Mouse (Mus musculus): ENCODE data around the gene Gtf2a1.
A peak's percentile ranks its signal among the peaks of the same experiment; 100 is the strongest.
"Not testable (repeated sequence)": the region's sequence is repeated elsewhere in the genome, so short reads cannot be mapped to it uniquely, and the experiment has no call there.

Gtf2a1 gene

GRCm38 (mm10) chr12:91581204-91582070, 8.8 kb downstream of the Gtf2a1 start:
- DNase-seq (ENCODE audit: low spot score), result no peak

- DNase-seq (ENCODE audit: low spot score), result no peak
These were observed 10.6 kb downstream of the Gtf2a1 start for GRCm38 (mm10) chr12:91579665-91580064.

DNA sequence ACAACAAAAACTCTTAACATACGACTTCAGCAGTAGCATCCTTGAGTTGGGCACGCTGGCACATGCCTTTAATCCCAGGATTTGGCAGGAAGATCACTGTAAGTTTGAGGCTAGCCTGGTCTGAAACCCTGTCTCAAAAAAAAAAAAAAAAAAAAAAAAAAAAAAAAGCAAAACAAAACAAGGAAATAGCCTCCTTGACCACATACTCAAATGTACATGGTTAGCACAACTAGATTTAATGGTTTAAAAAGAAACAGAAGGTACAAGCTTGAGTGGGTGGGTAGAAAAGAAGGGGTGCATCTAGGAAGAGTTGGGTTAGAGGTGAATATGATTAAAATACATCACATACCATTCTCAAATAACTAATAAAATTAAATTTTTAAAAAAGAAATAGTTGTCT, 18.6 kb downstream of the Gtf2a1 start:
- DNase-seq (ENCODE audit: low spot score), result no peak

GRCm38 (mm10) chr12:91569255-91569654, 21.0 kb downstream of the Gtf2a1 start:
- no peak for DNase-seq (ENCODE audit: low spot score)

DNA sequence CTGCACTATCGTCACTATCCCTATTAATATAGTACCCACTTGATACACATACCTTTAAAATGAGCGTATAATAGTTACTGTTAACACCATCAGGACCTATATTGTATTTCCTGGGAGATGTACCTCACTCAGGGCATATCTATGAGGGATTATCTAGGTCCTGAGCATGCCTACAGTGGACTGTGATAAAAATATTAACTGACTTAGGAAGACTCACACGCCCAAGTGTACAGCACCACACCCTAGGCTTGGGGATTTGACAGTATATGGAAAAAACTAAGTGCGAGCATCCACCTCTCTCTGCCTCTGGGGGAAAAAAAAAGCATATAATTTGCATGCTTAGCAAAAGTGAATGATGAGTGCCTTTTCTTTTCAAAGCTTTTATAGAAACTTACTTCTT, 23.1 kb downstream of the Gtf2a1 start:
- no peak for DNase-seq (ENCODE audit: low spot score)

DNA sequence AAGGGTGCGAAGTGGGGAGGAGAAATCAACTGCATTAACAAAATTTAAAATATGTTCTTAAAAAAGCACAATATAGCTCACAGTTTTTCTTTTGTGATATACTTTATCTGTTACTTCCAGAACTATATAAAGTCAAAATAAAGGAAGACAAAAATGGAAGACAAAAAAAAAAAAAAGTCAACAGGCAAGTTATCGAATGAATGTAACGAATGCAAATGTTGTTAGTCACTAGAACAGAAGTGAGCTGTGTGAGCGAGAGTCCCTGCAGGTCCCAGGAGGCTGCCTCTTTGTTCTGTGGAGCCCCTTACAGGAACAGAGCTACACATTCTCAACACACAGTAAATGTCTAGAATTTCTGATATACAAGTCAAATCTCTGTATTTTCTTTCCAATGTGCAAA, 32.1 kb downstream of the Gtf2a1 start:
- DNase-seq (ENCODE audit: low spot score), result not testable (repeated sequence)

GRCm38 (mm10) chr12:91557358-91558005, 32.8 kb downstream of the Gtf2a1 start:
- not testable (repeated sequence) for DNase-seq (ENCODE audit: low spot score)

GRCm38 (mm10) chr12:91551773-91552526, 38.3 kb downstream of the Gtf2a1 start:
- DNase-seq (ENCODE audit: low spot score), result peak; percentile 15

DNA sequence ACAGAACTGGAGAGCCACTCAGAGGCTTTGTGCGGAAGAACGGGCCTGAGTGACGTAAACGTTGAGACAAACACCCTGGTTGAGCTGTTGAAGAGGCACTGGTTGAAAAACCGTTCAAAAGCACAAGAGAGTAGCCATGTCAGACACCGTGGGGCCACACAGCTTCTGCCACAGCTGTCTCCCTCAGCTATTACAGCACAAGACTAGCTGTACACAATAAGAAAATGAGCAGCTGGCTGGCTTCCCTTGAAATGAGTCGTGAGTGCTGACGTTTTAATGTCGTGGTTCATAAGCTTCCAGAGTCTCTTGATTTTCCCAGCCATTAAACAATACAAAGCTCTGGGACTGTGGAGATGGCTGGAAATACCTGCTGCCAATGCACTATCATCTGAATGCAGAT, 40.8 kb downstream of the Gtf2a1 start:
- DNase-seq (ENCODE audit: low spot score), result peak; percentile 12

DNA sequence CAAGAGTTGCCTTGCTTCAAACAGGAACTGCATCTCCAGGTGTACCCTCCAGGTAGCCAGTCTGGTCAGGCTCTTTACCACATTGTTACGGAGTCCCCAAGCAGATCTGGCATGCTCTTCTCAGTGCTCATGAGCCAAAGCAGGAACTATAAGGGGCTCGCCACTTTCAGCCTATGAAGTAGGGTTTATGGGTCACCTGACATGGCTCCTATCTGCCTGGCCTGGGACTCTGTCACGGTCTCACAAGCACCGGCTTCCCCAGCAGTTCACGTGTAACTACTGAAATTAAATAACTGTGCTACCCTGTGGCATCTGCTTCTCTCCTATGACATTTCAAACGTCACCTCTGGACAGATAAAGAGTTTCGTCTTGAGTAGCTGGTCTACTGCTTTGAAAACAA, 50.1 kb downstream of the Gtf2a1 start:
- DNase-seq (ENCODE audit: low spot score), result no peak

DNA sequence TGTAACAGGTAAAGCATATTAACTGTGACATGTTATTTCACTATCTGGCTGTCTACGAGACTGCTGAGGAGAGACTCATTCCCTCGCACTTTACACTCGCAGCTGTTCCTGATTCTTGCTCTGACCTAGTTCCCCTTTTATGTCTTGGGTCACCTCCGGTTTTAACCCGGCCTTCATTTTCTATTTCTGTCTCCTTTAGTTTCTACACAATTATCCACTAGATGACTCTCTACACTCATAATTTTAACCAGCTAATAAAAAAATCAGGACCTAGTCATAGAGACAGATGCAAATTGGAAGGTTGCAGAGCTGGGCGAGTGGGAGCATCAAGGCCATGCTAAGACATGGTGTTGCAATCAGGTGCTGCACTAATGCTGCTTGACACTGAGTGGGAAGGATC, 55.8 kb downstream of the Gtf2a1 start:
- no peak for DNase-seq (ENCODE audit: low spot score)

DNA sequence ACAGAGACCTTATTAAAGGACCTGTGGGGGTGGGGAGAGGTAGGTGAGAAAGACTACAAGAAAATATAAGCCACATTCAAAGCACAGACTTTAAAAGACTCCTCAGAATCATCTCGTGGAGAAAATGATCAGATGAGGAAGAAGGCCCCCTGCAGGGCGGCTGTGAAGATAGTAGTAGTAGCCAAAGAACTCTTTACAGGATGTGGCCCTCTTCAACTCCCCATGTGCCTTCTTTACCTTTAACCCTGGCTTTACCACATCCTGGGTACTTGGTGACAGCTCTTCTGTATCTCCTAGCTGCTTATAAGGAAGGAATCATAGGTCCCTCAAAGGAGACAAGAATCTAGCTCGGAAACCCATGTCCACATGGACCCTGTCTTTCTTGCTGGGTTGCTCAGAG, 66.7 kb downstream of the Gtf2a1 start:
- no peak for DNase-seq (ENCODE audit: low spot score)

GRCm38 (mm10) chr12:91517808-91518207, 72.5 kb downstream of the Gtf2a1 start:
- no peak for DNase-seq (ENCODE audit: low spot score)

GRCm38 (mm10) chr12:91513980-91514379, 76.3 kb downstream of the Gtf2a1 start:
- no peak for DNase-seq (ENCODE audit: low spot score)

- DNase-seq (ENCODE audit: low spot score), result no peak
These were observed 78.5 kb downstream of the Gtf2a1 start for GRCm38 (mm10) chr12:91511766-91512165.

Data from retina, embryonic 14.5 days (tissue).